Mouse (Mus musculus) midbrain, embryonic 12.5 days (tissue): ENCODE data around the gene Apol7a. TPM values are rescaled to one million over a fixed set of nuclear protein-coding genes. Genes with fewer than 3 reads are reported as not detected.

Experiments used
- ATAC-seq: fragments of 200-750 bp; cut with Nextera tagmentation; 2 replicates; pipeline ENCODE4 v1.8.0; 2017; ENCODE audit warnings: low read depth, moderate TSS enrichment, moderate library complexity; ENCODE audit not compliant: low FRiP score
- H3K27ac ChIP-seq: fragments of 300-500 bp; sonication (generic); replicated peaks from 2 replicates; pipeline ENCODE4 v1.5.1; 2016; ENCODE audit warnings: mild to moderate bottlenecking
- H3K27me3 ChIP-seq: fragments of 300-500 bp; sonication (generic); 2 replicates; pipeline ENCODE4 v1.6.1; 2016; ENCODE audit warnings: mild to moderate bottlenecking
- H3K36me3 ChIP-seq: fragments of 300-500 bp; sonication (generic); 2 replicates; pipeline ENCODE4 v1.6.1; 2016
- H3K4me1 ChIP-seq: fragments of 300-500 bp; sonication (generic); 2 replicates; pipeline ENCODE4 v1.6.1; 2016
- H3K4me2 ChIP-seq: fragments of 300-500 bp; sonication (generic); replicated peaks from 2 replicates; pipeline ENCODE4 v1.6.1; 2016; ENCODE audit warnings: mild to moderate bottlenecking, moderate library complexity
- H3K4me3 ChIP-seq: fragments of 300-500 bp; sonication (generic); 2 replicates; pipeline ENCODE4 v1.5.1; 2016; ENCODE audit warnings: mild to moderate bottlenecking
- H3K9ac ChIP-seq: fragments of 300-500 bp; sonication (generic); replicated peaks from 2 replicates; pipeline ENCODE4 v1.6.1; 2016; ENCODE audit warnings: mild to moderate bottlenecking, moderate library complexity
- H3K9me3 ChIP-seq: fragments of 300-500 bp; sonication (generic); 2 replicates; pipeline ENCODE4 v1.6.1; 2016; ENCODE audit warnings: mild to moderate bottlenecking
- WGBS: fragments of 180-500 bp; shearing (Covaris S2); methylation state at CpG from one replicate; pipeline ENCODE4 v1.1.7; 2016; 5-methylcytosine and 5-hydroxymethylcytosine counted together
- polyA plus RNA-seq: library from polyadenylated mRNA; unstranded; fragments of >200 nt; fragmentation: Nextera tagmentation; extraction: Ambion mirVana; gene quantifications from 2 replicates; pipeline ENCODE4 v1.2.1, GENCODE M21; 2016

The Apol7a gene
- polyA plus RNA-seq, 1 experiment from 2014 or later, result not detected

- peaks cover 3% of the 10 kb centered on the region for H3K27me3 ChIP-seq
- ATAC-seq, result no peak
- H3K4me1 ChIP-seq, result peaks cover 18% of the 10 kb centered on the region
- WGBS, result 91% methylated on average over 6 of the region's 6 CpGs
- H3K9ac ChIP-seq, result no peak overlapping the region
- no peak overlapping the region for H3K27ac ChIP-seq
- no peaks in the 10 kb centered on the region for H3K9me3 ChIP-seq
- H3K36me3 ChIP-seq, result no peaks in the 10 kb centered on the region
- no peak overlapping the region for H3K4me2 ChIP-seq
- no peak overlapping the region for H3K4me3 ChIP-seq
Measured at GRCm38 (mm10) chr15:77342005-77342404, 56.9 kb downstream of the Apol7a start.

- H3K4me1 ChIP-seq, result peaks cover 31% of the 10 kb centered on the region
- H3K27ac ChIP-seq, result no peak overlapping the region
- H3K9ac ChIP-seq, result no peak overlapping the region
- H3K36me3 ChIP-seq, result no peaks in the 10 kb centered on the region
- H3K27me3 ChIP-seq, result peaks cover 3% of the 10 kb centered on the region
- ATAC-seq, result no peak
- no peak overlapping the region for H3K4me2 ChIP-seq
- no peaks in the 10 kb centered on the region for H3K9me3 ChIP-seq
- H3K4me3 ChIP-seq, result no peak overlapping the region
Measured at GRCm38 (mm10) chr15:77340581-77340980, 58.3 kb downstream of the Apol7a start.

GRCm38 (mm10) chr15:77338924-77339429 is 59.9 kb downstream of the Apol7a start:
- WGBS, result 81% methylated on average over 8 of the region's 8 CpGs
- Histone ChIP-seq H3K4me3 (no peak overlapping the region), H3K36me3 (no peaks in the 10 kb centered on the region), H3K27ac (no peak overlapping the region), H3K4me1 (peaks cover 26% of the 10 kb centered on the region), H3K27me3 (peaks cover 3% of the 10 kb centered on the region), H3K4me2 (no peak overlapping the region), H3K9me3 (no peaks in the 10 kb centered on the region), H3K9ac (no peak overlapping the region)
- no peak for ATAC-seq

- peaks cover 3% of the 10 kb centered on the region for H3K27me3 ChIP-seq
- no peak overlapping the region for H3K4me2 ChIP-seq
- no peak overlapping the region for H3K27ac ChIP-seq
- H3K4me3 ChIP-seq, result no peak overlapping the region
- H3K36me3 ChIP-seq, result no peaks in the 10 kb centered on the region
- no peak for ATAC-seq
- H3K4me1 ChIP-seq, result peaks cover 20% of the 10 kb centered on the region
- H3K9ac ChIP-seq, result no peak overlapping the region
- no peaks in the 10 kb centered on the region for H3K9me3 ChIP-seq
- 77% methylated on average over 7 of the region's 7 CpGs for WGBS
Measured at GRCm38 (mm10) chr15:77338451-77338850, 60.5 kb downstream of the Apol7a start.

Other genes with a start within 250 kb of the Apol7a start
- 118 and 130 TPM in 2 replicates for gene Rbfox2, start 92.1 kb downstream of the Apol7a start, polyA plus RNA-seq
- 0.07 TPM in 1 of 2 replicates, not detected in the other for gene Apol9a, start 12.0 kb upstream of the Apol7a start, polyA plus RNA-seq
- gene Apol7b, start 48.4 kb upstream of the Apol7a start, polyA plus RNA-seq, result not detected in 2 replicates
- gene Apol10a, start 77.9 kb upstream of the Apol7a start, polyA plus RNA-seq, result not detected in 2 replicates
- not detected in 2 replicates for gene Apol11a, start 109.2 kb upstream of the Apol7a start, polyA plus RNA-seq
- gene Apol7c, start 134.2 kb upstream of the Apol7a start, polyA plus RNA-seq, result not detected in 2 replicates
- gene 1700025B11Rik, start 162.8 kb upstream of the Apol7a start, polyA plus RNA-seq, result not detected in 2 replicates
- gene Apol10b, start 197.0 kb upstream of the Apol7a start, polyA plus RNA-seq, result not detected in 2 replicates
- not detected in 2 replicates for gene Gm36245, start 200.1 kb upstream of the Apol7a start, polyA plus RNA-seq
- gene Apol11b, start 244.2 kb upstream of the Apol7a start, polyA plus RNA-seq, result 0.11 and 0.25 TPM in 2 replicates